Mouse (Mus musculus) limb, embryonic 12.5 days (tissue): ENCODE results near the gene Eif3j1. TPM values are rescaled to one million over a fixed set of nuclear protein-coding genes. Genes with fewer than 3 reads are reported as not detected.
"Not testable (repeated sequence)": the region's sequence is repeated elsewhere in the genome, so short reads cannot be mapped to it uniquely, and the experiment has no call there.

Experiments
- ATAC-seq: fragments of 200-750 bp; cut with Nextera tagmentation; 2 replicates; pipeline ENCODE4 v1.8.0; 2017; ENCODE audit warnings: low read depth, moderate TSS enrichment; ENCODE audit not compliant: insufficient number of reproducible peaks, insufficient read depth, low FRiP score, low TSS enrichment
- H3K27ac ChIP-seq: fragments of 300-500 bp; sonication (generic); 2 replicates; pipeline ENCODE4 v1.5.1; 2016; ENCODE audit warnings: mild to moderate bottlenecking, moderate library complexity
- H3K27me3 ChIP-seq: fragments of 300-500 bp; sonication (generic); 2 replicates; pipeline ENCODE4 v1.6.1; 2016; ENCODE audit warnings: mild to moderate bottlenecking, moderate library complexity
- H3K36me3 ChIP-seq: fragments of 300-500 bp; sonication (generic); 2 replicates; pipeline ENCODE4 v1.6.1; 2016; ENCODE audit warnings: mild to moderate bottlenecking, moderate library complexity
- H3K4me1 ChIP-seq: fragments of 300-500 bp; sonication (generic); replicated peaks from 2 replicates; pipeline ENCODE4 v1.6.1; 2016
- H3K4me2 ChIP-seq: fragments of 300-500 bp; sonication (generic); 2 replicates; pipeline ENCODE4 v1.6.1; 2016; ENCODE audit warnings: mild to moderate bottlenecking, moderate library complexity
- H3K4me3 ChIP-seq: fragments of 300-500 bp; sonication (generic); replicated peaks from 2 replicates; pipeline ENCODE4 v1.5.1; 2016; ENCODE audit warnings: mild to moderate bottlenecking
- H3K9ac ChIP-seq: fragments of 300-500 bp; sonication (generic); replicated peaks from 2 replicates; pipeline ENCODE4 v1.6.1; 2016; ENCODE audit warnings: mild to moderate bottlenecking, moderate library complexity
- H3K9me3 ChIP-seq: fragments of 300-500 bp; sonication (generic); 2 replicates; pipeline ENCODE4 v1.6.1; 2016; ENCODE audit warnings: mild to moderate bottlenecking, moderate library complexity
- WGBS: fragments of 180-500 bp; shearing (Covaris S2); methylation state at CpG from one replicate; pipeline ENCODE4 v1.1.7; 2016; 5-methylcytosine and 5-hydroxymethylcytosine counted together
- polyA plus RNA-seq: library from polyadenylated mRNA; unstranded; fragments of >200 nt; fragmentation: Nextera tagmentation; extraction: Ambion mirVana; gene quantifications from 2 replicates; pipeline ENCODE4 v1.2.1, GENCODE M21; 2016

Eif3j1 gene
- 12.7 and 14.7 TPM in 2 replicates for polyA plus RNA-seq

GRCm38 (mm10) chr2:122027862-122028755, at the start of gene Eif3j1:
Eif3j1 (plus strand) TSS chr2:122028546.
- peaks cover 14% of the 10 kb centered on the region for H3K4me1 ChIP-seq
- under 1% methylated on average over 49 of the region's 67 CpGs for WGBS
- peak; percentile 99 for ATAC-seq
- no peaks in the 10 kb centered on the region for H3K27me3 ChIP-seq
- H3K9ac ChIP-seq = peak within 1 kb of the TSS; percentile 95
- H3K36me3 ChIP-seq = peaks cover 14% of the 10 kb centered on the region; the same call in 1 of the 2 replicates
- no peaks in the 10 kb centered on the region for H3K9me3 ChIP-seq
- peak within 1 kb of the TSS; percentile 72 for H3K4me2 ChIP-seq
- H3K4me3 ChIP-seq = peak within 1 kb of the TSS; percentile 97
- H3K27ac ChIP-seq = peak within 1 kb of the TSS; percentile 87

- Histone ChIP-seq H3K4me1 (no peaks in the 10 kb centered on the region), H3K27me3 (no peaks in the 10 kb centered on the region), H3K4me2 (no peak overlapping the region), H3K36me3 (peaks cover 54% of the 10 kb centered on the region), H3K27ac (no peak overlapping the region), H3K9me3 (no peaks in the 10 kb centered on the region), H3K4me3 (no peak overlapping the region), H3K9ac (no peak overlapping the region)
- WGBS = 95% methylated on average over 1 of the region's 1 CpGs
- ATAC-seq = no peak
Measured at GRCm38 (mm10) chr2:121995738-121996137, 32.6 kb upstream of the Eif3j1 start.

GRCm38 (mm10) chr2:122008832-122009231, 19.5 kb upstream of the Eif3j1 start:
- no peak overlapping the region for H3K4me3 ChIP-seq
- no peaks in the 10 kb centered on the region for H3K9me3 ChIP-seq
- H3K4me2 ChIP-seq = no peak overlapping the region
- H3K36me3 ChIP-seq = peaks cover 56% of the 10 kb centered on the region
- H3K9ac ChIP-seq = no peak overlapping the region
- no peak for ATAC-seq
- peaks cover 4% of the 10 kb centered on the region; the same call in 1 of the 2 replicates for H3K4me1 ChIP-seq
- 28% methylated on average over 3 of the region's 3 CpGs for WGBS
- no peak overlapping the region for H3K27ac ChIP-seq
- H3K27me3 ChIP-seq = no peaks in the 10 kb centered on the region

- Histone ChIP-seq H3K36me3 (peaks cover 52% of the 10 kb centered on the region), H3K27me3 (no peaks in the 10 kb centered on the region), H3K4me1 (peaks cover 4% of the 10 kb centered on the region; the same call in 1 of the 2 replicates), H3K9ac (no peak overlapping the region), H3K27ac (no peak overlapping the region), H3K4me3 (no peak overlapping the region), H3K4me2 (no peak overlapping the region), H3K9me3 (no peaks in the 10 kb centered on the region)
- 78% methylated on average over 7 of the region's 7 CpGs for WGBS
- ATAC-seq = no peak
Measured at GRCm38 (mm10) chr2:122011441-122011840, 16.9 kb upstream of the Eif3j1 start.

- Histone ChIP-seq H3K4me2 (no peak overlapping the region), H3K27ac (no peak overlapping the region), H3K4me1 (no peaks in the 10 kb centered on the region), H3K4me3 (no peak overlapping the region), H3K27me3 (no peaks in the 10 kb centered on the region), H3K9ac (no peak overlapping the region), H3K9me3 (no peaks in the 10 kb centered on the region), H3K36me3 (peaks cover 17% of the 10 kb centered on the region)
- ATAC-seq = no peak
- 44% methylated on average over 1 of the region's 1 CpGs for WGBS
Measured at GRCm38 (mm10) chr2:122018705-122019104, 9.6 kb upstream of the Eif3j1 start.

GRCm38 (mm10) chr2:122022284-122022683, 6.1 kb upstream of the Eif3j1 start:
- no peaks in the 10 kb centered on the region for H3K36me3 ChIP-seq
- 71% methylated on average over 2 of the region's 2 CpGs for WGBS
- H3K9ac ChIP-seq = no peak overlapping the region
- no peak overlapping the region for H3K27ac ChIP-seq
- H3K4me1 ChIP-seq = 0 out of 2 replicates have a peak, but pooled peaks cover 1% of the 10 kb centered on the region
- no peaks in the 10 kb centered on the region for H3K27me3 ChIP-seq
- H3K9me3 ChIP-seq = no peaks in the 10 kb centered on the region
- no peak for ATAC-seq
- no peak overlapping the region for H3K4me3 ChIP-seq
- no peak overlapping the region for H3K4me2 ChIP-seq

- H3K4me3 ChIP-seq = peak overlapping the region; percentile 97; the same call in 1 of the 2 replicates
- WGBS = 92% methylated on average over 10 of the region's 10 CpGs
- H3K4me1 ChIP-seq = peaks cover 14% of the 10 kb centered on the region
- not testable (repeated sequence) for H3K27ac ChIP-seq, H3K27me3 ChIP-seq, ATAC-seq, H3K9me3 ChIP-seq, H3K36me3 ChIP-seq
- H3K4me2 ChIP-seq = peak overlapping the region; percentile 49
- peak overlapping the region; percentile 95; the same call in 1 of the 2 replicates for H3K9ac ChIP-seq
Measured at GRCm38 (mm10) chr2:122027091-122027490, 1.3 kb upstream of the Eif3j1 start.

GRCm38 (mm10) chr2:122028756-122029700, 682 bp downstream of the Eif3j1 start:
- H3K9ac ChIP-seq = peak overlapping the region; percentile 95
- H3K4me2 ChIP-seq = peak overlapping the region; percentile 72
- H3K4me1 ChIP-seq = peaks cover 14% of the 10 kb centered on the region
- WGBS = 2% methylated on average over 66 of the region's 71 CpGs
- H3K9me3 ChIP-seq = no peaks in the 10 kb centered on the region
- ATAC-seq = peak; percentile 54
- H3K36me3 ChIP-seq = peaks cover 21% of the 10 kb centered on the region
- H3K4me3 ChIP-seq = peak overlapping the region; percentile 97
- H3K27me3 ChIP-seq = no peaks in the 10 kb centered on the region
- peak overlapping the region; percentile 87 for H3K27ac ChIP-seq

GRCm38 (mm10) chr2:122031970-122032369, 3.6 kb downstream of the Eif3j1 start:
- 86% methylated on average over 5 of the region's 6 CpGs for WGBS
- H3K9ac ChIP-seq = no peak overlapping the region
- peaks cover 14% of the 10 kb centered on the region for H3K4me1 ChIP-seq
- no peak for ATAC-seq
- H3K4me3 ChIP-seq = no peak overlapping the region
- H3K27ac ChIP-seq = no peak overlapping the region
- no peaks in the 10 kb centered on the region for H3K27me3 ChIP-seq
- no peak overlapping the region for H3K4me2 ChIP-seq
- H3K36me3 ChIP-seq = peaks cover 35% of the 10 kb centered on the region
- H3K9me3 ChIP-seq = no peaks in the 10 kb centered on the region

GRCm38 (mm10) chr2:122036064-122036463, 7.7 kb downstream of the Eif3j1 start:
- Histone ChIP-seq H3K27me3 (no peaks in the 10 kb centered on the region), H3K9me3 (no peaks in the 10 kb centered on the region), H3K27ac (no peak overlapping the region), H3K36me3 (peaks cover 63% of the 10 kb centered on the region), H3K4me1 (no peaks in the 10 kb centered on the region), H3K4me3 (no peak overlapping the region), H3K9ac (no peak overlapping the region), H3K4me2 (no peak overlapping the region)
- WGBS = 94% methylated on average over 3 of the region's 3 CpGs
- no peak for ATAC-seq

GRCm38 (mm10) chr2:122043926-122044325, 15.6 kb downstream of the Eif3j1 start:
- Histone ChIP-seq H3K4me3 (no peak overlapping the region), H3K9me3 (no peaks in the 10 kb centered on the region), H3K36me3 (peaks cover 66% of the 10 kb centered on the region), H3K27ac (no peak overlapping the region), H3K4me2 (no peak overlapping the region), H3K4me1 (no peaks in the 10 kb centered on the region), H3K27me3 (no peaks in the 10 kb centered on the region), H3K9ac (no peak overlapping the region)
- ATAC-seq = no peak
